Mouse (Mus musculus): ENCODE measurements around the gene Fam167b. TPM values are rescaled to one million over a fixed set of nuclear protein-coding genes. Genes with fewer than 3 reads are reported as not detected.

The Fam167b gene
- 13.2 and 17.4 TPM in 2 replicates for polyA plus RNA-seq (2012; rRNA removed)

DNA sequence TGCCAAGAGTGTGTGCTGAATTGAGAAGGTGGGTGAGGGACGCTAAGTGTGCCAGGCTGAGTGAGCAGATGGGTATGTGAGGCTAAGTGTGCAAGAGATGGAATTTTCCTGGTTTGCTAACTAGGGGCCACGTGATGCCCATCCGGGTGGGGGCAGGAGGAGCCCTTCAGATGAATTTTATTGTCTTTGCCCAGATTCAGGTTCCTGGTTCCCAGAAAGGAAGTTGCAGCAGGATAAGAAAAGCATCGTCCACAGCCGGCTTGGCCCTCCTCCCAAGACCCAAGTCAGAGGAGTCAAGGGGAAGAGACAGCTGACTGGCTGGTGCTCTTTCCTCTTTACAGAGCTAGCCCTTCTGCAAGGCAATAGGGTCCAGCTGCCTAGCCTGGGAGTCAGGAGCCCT, at the start of gene Fam167b:
TSS of gene Fam167b (minus strand) at position 84 of the 400 bp plus-strand sequence.

GRCm38 (mm10) chr4:129623681-129624091, 45.3 kb upstream of the Fam167b start, which contains the start of gene Ccdc28b:
Ccdc28b (minus strand) TSS chr4:129623947.

GRCm38 (mm10) chr4:129618786-129619691, 40.7 kb upstream of the Fam167b start, which contains the start of gene Iqcc:
Iqcc (minus strand) TSS chr4:129619099.

GRCm38 (mm10) chr4:129614093-129614492, 35.7 kb upstream of the Fam167b start, which contains the start of gene Dcdc2b:
Dcdc2b (minus strand) TSS chr4:129614257.

GRCm38 (mm10) chr4:129600233-129601158, 22.1 kb upstream of the Fam167b start, which contains the start of the genes Eif3i and Tmem234:
Eif3i (minus strand) TSS chr4:129600648.
Tmem234 (plus strand) TSS chr4:129600668.

DNA sequence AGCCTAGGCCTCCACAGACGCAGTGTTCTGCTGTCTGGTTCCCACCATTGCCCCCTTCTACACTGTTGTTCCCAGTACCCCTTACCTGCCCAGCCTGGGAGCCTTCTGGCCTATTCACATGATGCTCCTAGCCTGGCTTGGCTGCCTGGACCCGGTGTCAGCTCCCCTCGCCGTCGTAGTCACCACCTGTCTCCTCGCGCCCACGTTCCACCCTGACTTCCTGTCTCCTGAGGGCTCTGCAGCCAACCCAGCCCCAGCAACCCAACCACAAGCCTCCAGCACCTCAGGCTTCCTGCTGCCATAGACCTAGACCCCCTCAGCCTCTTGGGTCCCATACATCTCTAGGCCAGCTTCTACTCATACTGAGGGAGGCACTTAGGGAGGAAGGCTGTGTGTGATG, 4.9 kb downstream of the Fam167b start, which contains the start of gene Lck:
TSS of gene Lck (minus strand) at position 212 of the 400 bp plus-strand sequence.

DNA sequence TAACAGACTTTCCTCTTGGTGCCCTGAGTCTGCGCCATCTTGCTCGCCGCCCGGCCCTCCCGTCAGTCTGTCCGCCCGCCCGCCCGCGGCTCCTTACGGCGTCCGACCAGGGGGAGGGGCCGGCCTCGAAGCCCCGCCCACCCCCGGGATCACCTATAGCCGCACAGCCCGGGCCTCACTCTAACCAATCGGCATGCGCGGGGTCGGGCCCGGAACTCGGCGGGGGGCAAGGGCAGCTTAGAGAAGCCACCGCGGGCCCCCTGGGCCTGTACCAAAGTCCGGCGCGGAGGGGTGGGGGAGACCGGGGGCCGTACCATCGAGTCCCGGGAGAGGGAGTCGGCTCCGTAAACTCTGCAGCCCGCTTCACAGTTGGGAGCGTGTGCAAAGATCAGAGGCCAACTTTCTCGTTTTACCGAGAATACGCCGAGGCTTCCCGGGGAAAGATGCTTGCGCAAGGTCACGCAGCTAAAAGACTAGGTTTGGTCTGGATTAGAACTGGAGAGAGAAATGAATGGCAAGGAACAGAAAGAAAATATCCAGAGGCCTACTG, 35.7 kb downstream of the Fam167b start, which contains the start of gene Hdac1:
TSS of gene Hdac1 (minus strand) at position 122 of the 550 bp plus-strand sequence.

Other genes with a start within 250 kb of the Fam167b start
- gene Rbbp4, start 243.2 kb downstream of the Fam167b start, polyA plus RNA-seq (2012; rRNA removed): 16.5 and 22.5 TPM in 2 replicates
- 4.1 and 7.2 TPM in 2 replicates for gene Zbtb8os, start 242.9 kb downstream of the Fam167b start, polyA plus RNA-seq (2012; rRNA removed)
- gene Zbtb8a, start 200.4 kb downstream of the Fam167b start, polyA plus RNA-seq (2012; rRNA removed): 9.6 and 11.9 TPM in 2 replicates
- gene Zbtb8b, start 137.7 kb downstream of the Fam167b start, polyA plus RNA-seq (2012; rRNA removed): 6.6 and 7.6 TPM in 2 replicates
- 17.6 and 21.9 TPM in 2 replicates for gene Bsdc1, start 117.0 kb downstream of the Fam167b start, polyA plus RNA-seq (2012; rRNA removed)
- 0.12 and 0.14 TPM in 2 replicates for gene Tssk3, start 87.5 kb downstream of the Fam167b start, polyA plus RNA-seq (2012; rRNA removed)
- 0.77 and 1.3 TPM in 2 replicates for gene Fam229a, start 87.4 kb downstream of the Fam167b start, polyA plus RNA-seq (2012; rRNA removed)
- 239 and 273 TPM in 2 replicates for gene Marcksl1, start 65.0 kb downstream of the Fam167b start, polyA plus RNA-seq (2012; rRNA removed)
- 44.1 and 66.6 TPM in 2 replicates for gene Hdac1, start 35.8 kb downstream of the Fam167b start, polyA plus RNA-seq (2012; rRNA removed)
- gene Lck, start 4.9 kb downstream of the Fam167b start, polyA plus RNA-seq (2012; rRNA removed): 3.2 and 4.3 TPM in 2 replicates
- 354 and 450 TPM in 2 replicates for gene Eif3i, start 22.1 kb upstream of the Fam167b start, polyA plus RNA-seq (2012; rRNA removed)
- gene Tmem234, start 22.1 kb upstream of the Fam167b start, polyA plus RNA-seq (2012; rRNA removed): 165 and 182 TPM in 2 replicates
- gene Dcdc2b, start 35.7 kb upstream of the Fam167b start, polyA plus RNA-seq (2012; rRNA removed): 12.2 and 18.0 TPM in 2 replicates
- 53.4 and 62.1 TPM in 2 replicates for gene Iqcc, start 40.5 kb upstream of the Fam167b start, polyA plus RNA-seq (2012; rRNA removed)
- gene Ccdc28b, start 45.4 kb upstream of the Fam167b start, polyA plus RNA-seq (2012; rRNA removed): 31.1 and 41.8 TPM in 2 replicates
- 46.1 and 46.5 TPM in 2 replicates for gene Txlna, start 62.5 kb upstream of the Fam167b start, polyA plus RNA-seq (2012; rRNA removed)
- 26.9 and 33.0 TPM in 2 replicates for gene Kpna6, start 94.2 kb upstream of the Fam167b start, polyA plus RNA-seq (2012; rRNA removed)
- gene Tmem39b, start 118.3 kb upstream of the Fam167b start, polyA plus RNA-seq (2012; rRNA removed): 53.8 and 78.5 TPM in 2 replicates
- gene Khdrbs1, start 163.8 kb upstream of the Fam167b start, polyA plus RNA-seq (2012; rRNA removed): 50.4 and 104 TPM in 2 replicates
- 41.4 and 43.0 TPM in 2 replicates for gene Ptp4a2, start 232.7 kb upstream of the Fam167b start, polyA plus RNA-seq (2012; rRNA removed)

Data from ovary, adult 2 months (tissue).